Mouse (Mus musculus): ENCODE measurements around the gene Scamp2.

The Scamp2 gene

GRCm38 (mm10) chr9:57550126-57550862, 10.4 kb upstream of the Scamp2 start:
- no peak for DNase-seq (ENCODE audit: extremely low spot score, low spot score)

GRCm38 (mm10) chr9:57552139-57552887, 8.4 kb upstream of the Scamp2 start, which contains the start of gene Mpi:
TSS of gene Mpi (minus strand) at chr9:57552763.
- DNase-seq (ENCODE audit: extremely low spot score, low spot score), result peak; percentile 60

GRCm38 (mm10) chr9:57553119-57553518, 7.6 kb upstream of the Scamp2 start:
- DNase-seq (ENCODE audit: extremely low spot score, low spot score), result no peak

GRCm38 (mm10) chr9:57554753-57555152, 6.0 kb upstream of the Scamp2 start:
- DNase-seq (ENCODE audit: extremely low spot score, low spot score), result no peak

DNA sequence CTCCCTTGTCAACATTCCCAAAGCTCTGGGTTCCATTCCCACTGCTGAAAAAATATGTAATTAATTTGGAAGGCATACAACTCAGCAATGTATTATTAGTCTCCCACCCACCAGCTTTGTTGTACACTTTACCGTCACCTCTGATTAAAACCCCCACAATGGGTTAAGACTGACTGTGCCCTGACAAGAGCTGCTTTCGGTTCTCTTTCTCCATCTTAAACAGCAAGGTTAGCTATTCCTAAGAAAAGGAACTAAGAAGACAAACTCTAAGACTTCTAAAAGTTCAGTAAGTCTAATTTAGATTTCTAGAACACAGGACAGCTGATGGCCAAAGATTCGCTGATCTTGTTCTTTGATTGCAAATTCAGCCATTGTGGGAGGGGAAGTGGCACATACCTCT, 3.5 kb upstream of the Scamp2 start:
- DNase-seq (ENCODE audit: extremely low spot score, low spot score), result no peak

GRCm38 (mm10) chr9:57558625-57559024, 2.1 kb upstream of the Scamp2 start:
- DNase-seq (ENCODE audit: extremely low spot score, low spot score), result no peak

DNA sequence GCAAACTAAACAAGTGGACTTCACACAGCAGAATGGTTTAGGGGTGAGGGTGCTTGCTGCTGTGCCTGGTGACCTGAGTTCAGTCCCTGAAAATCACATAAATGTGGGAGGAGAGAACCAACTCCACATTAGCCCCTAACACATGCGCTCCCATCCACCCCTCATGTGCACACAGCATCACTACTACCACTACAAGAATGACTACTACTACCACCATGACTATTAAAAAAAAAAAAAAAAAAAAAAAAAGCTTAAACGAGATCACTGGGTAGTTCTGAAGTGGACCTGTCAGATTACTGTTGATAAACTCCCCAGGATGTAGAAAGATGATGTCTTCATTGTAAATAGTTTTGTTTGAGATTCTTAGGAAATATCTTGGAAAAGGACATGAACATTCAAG, 1.2 kb upstream of the Scamp2 start:
- DNase-seq (ENCODE audit: extremely low spot score, low spot score), result no peak

- DNase-seq (ENCODE audit: extremely low spot score, low spot score), result no peak
Observed at GRCm38 (mm10) chr9:57560263-57560662, 480 bp upstream of the Scamp2 start.

GRCm38 (mm10) chr9:57561711-57562099, 962 bp downstream of the Scamp2 start:
- DNase-seq (ENCODE audit: extremely low spot score, low spot score), result no peak

DNA sequence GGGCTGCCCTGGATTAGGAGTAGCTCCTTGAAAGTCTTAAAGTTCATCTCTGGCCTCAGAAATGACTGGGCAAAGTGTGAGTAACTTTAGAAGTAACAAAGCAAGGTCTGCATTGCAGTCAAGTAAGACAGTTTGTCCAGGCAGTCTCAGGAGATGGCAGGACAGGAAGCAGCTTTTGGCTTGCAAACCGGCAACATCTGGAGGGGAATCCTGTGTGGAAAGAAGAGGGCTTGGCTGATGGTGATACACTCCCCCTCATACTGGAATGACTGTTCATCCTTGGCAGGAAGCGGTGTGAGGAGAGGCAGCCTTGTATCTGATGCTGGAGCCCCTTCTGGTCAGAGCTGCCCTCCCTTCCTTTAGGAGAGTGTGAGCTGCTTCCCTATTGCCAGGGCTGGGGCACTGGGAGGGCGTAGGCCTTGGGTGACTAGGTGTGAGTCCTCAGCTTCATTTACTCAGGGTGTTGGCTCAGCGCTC, 2.2 kb downstream of the Scamp2 start:
- DNase-seq (ENCODE audit: extremely low spot score, low spot score), result no peak

DNA sequence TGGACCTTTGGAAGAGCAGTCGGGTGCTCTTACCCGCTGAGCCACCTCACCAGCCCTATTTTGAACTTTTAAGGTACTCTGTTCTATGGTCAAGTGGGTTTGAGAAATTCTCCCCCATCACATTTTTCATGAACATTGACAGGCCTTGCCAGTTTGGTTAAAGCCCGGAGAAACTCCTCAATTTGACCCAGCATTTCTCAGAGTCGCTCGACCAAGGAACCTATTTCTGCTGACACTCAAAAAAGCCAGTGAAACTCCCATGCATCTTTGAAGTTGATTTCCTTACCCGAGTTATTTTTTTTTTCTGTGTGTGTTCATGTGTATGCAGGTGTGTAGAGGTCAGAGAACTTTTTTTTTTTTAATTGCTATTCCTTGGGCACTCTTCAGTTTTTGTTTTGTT, 3.9 kb downstream of the Scamp2 start:
- no peak for DNase-seq (ENCODE audit: extremely low spot score, low spot score)

DNA sequence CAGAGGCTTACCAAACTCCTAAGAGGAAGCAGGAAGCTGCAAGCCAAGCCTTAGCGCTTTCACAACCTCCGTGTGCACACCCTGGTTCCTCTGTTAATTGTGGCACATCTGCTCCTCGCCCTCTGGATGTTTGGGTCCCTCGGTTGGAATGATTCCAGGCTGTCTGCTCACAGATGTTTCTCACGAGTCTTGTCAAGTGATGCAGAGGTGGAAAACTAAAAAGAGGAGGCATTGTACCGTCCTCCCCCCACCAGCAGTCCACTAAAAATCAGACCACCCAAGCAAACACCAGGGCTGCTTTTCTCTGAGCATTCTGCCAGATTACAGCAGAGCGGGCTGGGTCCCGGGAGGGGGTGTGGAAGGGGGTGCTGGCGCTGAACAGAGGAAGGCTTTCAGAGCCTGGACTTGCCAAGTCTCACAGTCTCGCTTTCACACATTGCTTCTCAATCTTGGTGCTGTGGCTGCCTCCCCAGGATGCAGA, 5.0 kb downstream of the Scamp2 start:
- DNase-seq (ENCODE audit: extremely low spot score, low spot score), result no peak

DNA sequence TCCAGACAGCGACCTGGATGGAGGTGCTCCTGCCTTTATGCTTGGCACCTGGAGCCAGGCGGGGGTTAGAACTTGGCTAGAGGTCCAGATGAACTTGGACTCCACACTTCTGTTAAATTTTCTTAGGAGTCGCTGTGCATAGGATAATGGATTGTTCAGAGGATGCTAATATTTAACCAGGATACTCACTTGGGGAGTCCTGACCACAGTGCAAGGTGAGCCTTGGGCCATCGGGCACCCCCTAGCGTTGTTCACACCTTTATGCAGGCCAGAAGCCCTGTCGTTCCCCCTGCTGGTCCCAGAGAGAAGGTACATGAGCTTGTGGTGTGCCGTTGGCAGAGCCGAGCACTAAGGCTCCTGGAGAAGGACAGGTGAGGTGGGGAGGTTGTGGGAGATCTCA, 6.1 kb downstream of the Scamp2 start:
- no peak for DNase-seq (ENCODE audit: extremely low spot score, low spot score)

GRCm38 (mm10) chr9:57568500-57568899, 7.8 kb downstream of the Scamp2 start:
- DNase-seq (ENCODE audit: extremely low spot score, low spot score), result no peak

- DNase-seq (ENCODE audit: extremely low spot score, low spot score), result no peak
Observed at GRCm38 (mm10) chr9:57574397-57574796, 13.7 kb downstream of the Scamp2 start.

DNA sequence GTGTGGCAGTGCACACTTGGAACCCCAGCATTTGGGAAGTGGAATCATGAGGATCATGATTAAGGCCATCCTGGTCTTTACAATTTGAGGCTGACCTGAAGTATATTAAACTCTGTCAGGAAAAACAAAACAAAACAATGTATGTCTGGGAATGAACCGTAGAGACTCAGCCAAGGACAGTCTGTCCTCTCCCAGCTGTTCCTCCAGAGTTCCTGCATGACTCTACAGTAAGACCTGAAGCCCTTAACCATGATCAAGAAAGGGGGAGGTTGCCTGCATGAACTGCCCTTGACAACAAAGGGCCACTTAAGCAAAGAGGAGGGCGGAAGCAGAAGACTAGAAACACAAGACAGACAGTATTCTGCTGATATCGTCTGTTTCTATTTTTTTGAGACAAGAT, 14.8 kb downstream of the Scamp2 start:
- DNase-seq (ENCODE audit: extremely low spot score, low spot score), result no peak

- no peak for DNase-seq (ENCODE audit: extremely low spot score, low spot score)
Observed at GRCm38 (mm10) chr9:57577144-57577849, 16.6 kb downstream of the Scamp2 start.

DNA sequence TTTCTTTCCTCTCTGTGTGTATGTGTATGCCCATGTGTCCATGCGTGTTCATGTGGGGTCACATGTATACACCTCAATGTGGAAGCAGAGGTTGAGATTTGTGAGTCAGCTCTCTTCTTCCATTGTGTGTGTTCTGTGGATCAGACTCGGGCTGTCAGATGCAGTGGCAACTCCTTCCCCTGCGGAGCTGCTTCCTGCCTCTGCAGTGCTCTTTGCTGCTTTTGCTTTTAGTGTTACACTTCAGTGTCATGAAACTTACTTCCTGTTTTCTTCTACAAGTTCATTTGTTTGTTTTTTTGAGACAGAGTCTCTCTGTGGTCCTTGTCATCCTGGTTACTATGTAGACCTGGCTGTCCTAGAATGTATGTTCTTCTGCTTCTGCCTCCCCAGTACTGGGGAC, 24.2 kb downstream of the Scamp2 start:
- no peak for DNase-seq (ENCODE audit: extremely low spot score, low spot score)

GRCm38 (mm10) chr9:57589224-57590126, 28.7 kb downstream of the Scamp2 start, which contains the start of gene Ulk3:
TSS of gene Ulk3 (plus strand) at chr9:57589452.
- peak; percentile 77 for DNase-seq (ENCODE audit: extremely low spot score, low spot score)

DNA sequence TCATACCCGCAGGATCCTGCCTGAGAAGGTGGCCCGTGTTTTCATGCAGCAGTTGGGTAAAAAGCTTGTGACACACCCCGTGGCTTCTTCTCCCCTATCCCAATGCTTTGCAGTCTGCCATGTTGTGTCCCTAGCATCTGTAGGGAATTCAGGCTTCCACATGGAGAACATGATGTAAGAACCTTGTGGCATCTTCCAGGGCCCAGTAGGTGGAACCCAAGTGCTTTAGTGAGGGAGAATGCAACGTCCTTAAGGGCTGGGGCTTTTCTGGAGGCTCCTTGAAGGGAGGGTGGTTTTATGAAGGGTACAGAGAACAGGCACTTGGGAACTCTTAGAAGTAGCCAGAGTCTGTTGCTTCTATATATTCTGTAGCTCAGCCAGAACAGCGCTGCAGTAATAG, 30.0 kb downstream of the Scamp2 start:
- DNase-seq (ENCODE audit: extremely low spot score, low spot score), result no peak
